Mouse (Mus musculus): ENCODE data around the gene Scgn. TPM values are rescaled to one million over a fixed set of nuclear protein-coding genes. Genes with fewer than 3 reads are reported as not detected.
A peak's percentile ranks its signal among the peaks of the same experiment; 100 is the strongest.

Gene Scgn
- polyA plus RNA-seq, 1 experiment: 1.3 TPM

GRCm38 (mm10) chr13:23928637-23929036 is 62.4 kb downstream of the Scgn start:
- 10% methylated on average over 3 of the region's 3 CpGs for WGBS
- Histone ChIP-seq H3K4me3 (ENCODE audit: low read depth, low read length) (peak overlapping the region; percentile 44), H3K36me3 (ENCODE audit: control insufficient read depth, insufficient read depth, low read length) (no peaks in the 10 kb centered on the region), H3K27me3 (ENCODE audit: control insufficient read depth, insufficient read depth, low read length) (no peaks in the 10 kb centered on the region), H3K4me1 (ENCODE audit: control insufficient read depth, insufficient read depth, insufficient read length, low read length) (peaks cover 10% of the 10 kb centered on the region; the same call in 1 of the 2 replicates), H3K27ac (ENCODE audit: insufficient read depth, low read depth, low read length) (peak overlapping the region; percentile 41; the same call in 1 of the 2 replicates)
- TF ChIP-seq POLR2A (IDR thresholded peaks at IDR 0.05; ENCODE audit: low read depth, low read length) (no peak), CTCF (IDR thresholded peaks at IDR 0.05; ENCODE audit: extremely low read depth, insufficient read length, insufficient replicate concordance, low read depth, low read length) (no peak)

- Histone ChIP-seq H3K27me3 (ENCODE audit: control insufficient read depth, insufficient read depth, low read length) (no peaks in the 10 kb centered on the region), H3K4me1 (ENCODE audit: control insufficient read depth, insufficient read depth, insufficient read length, low read length) (peaks cover 10% of the 10 kb centered on the region; the same call in 1 of the 2 replicates), H3K36me3 (ENCODE audit: control insufficient read depth, insufficient read depth, low read length) (no peaks in the 10 kb centered on the region), H3K4me3 (ENCODE audit: low read depth, low read length) (no peak overlapping the region), H3K27ac (ENCODE audit: insufficient read depth, low read depth, low read length) (no peak overlapping the region)
- WGBS: 77% methylated on average over 2 of the region's 2 CpGs
- TF ChIP-seq POLR2A (IDR thresholded peaks at IDR 0.05; ENCODE audit: low read depth, low read length) (no peak), CTCF (IDR thresholded peaks at IDR 0.05; ENCODE audit: extremely low read depth, insufficient read length, insufficient replicate concordance, low read depth, low read length) (no peak)
These were observed 65.2 kb downstream of the Scgn start for GRCm38 (mm10) chr13:23925792-23926191.

GRCm38 (mm10) chr13:23917674-23918073 is 73.3 kb downstream of the Scgn start:
- H3K4me1 ChIP-seq (ENCODE audit: control insufficient read depth, insufficient read depth, insufficient read length, low read length): peaks cover 21% of the 10 kb centered on the region
- no peak overlapping the region for H3K4me3 ChIP-seq (ENCODE audit: low read depth, low read length)
- 12% methylated on average over 4 of the region's 4 CpGs for WGBS
- no peaks in the 10 kb centered on the region for H3K36me3 ChIP-seq (ENCODE audit: control insufficient read depth, insufficient read depth, low read length)
- no peak for TF ChIP-seq CTCF (IDR thresholded peaks at IDR 0.05; ENCODE audit: extremely low read depth, insufficient read length, insufficient replicate concordance, low read depth, low read length)
- no peak for TF ChIP-seq POLR2A (IDR thresholded peaks at IDR 0.05; ENCODE audit: low read depth, low read length)
- H3K27me3 ChIP-seq (ENCODE audit: control insufficient read depth, insufficient read depth, low read length): no peaks in the 10 kb centered on the region
- H3K27ac ChIP-seq (ENCODE audit: insufficient read depth, low read depth, low read length): peak overlapping the region; percentile 19; the same call in 1 of the 2 replicates

GRCm38 (mm10) chr13:23916132-23916531 is 74.9 kb downstream of the Scgn start:
- no peak overlapping the region for H3K4me3 ChIP-seq (ENCODE audit: low read depth, low read length)
- no peaks in the 10 kb centered on the region for H3K36me3 ChIP-seq (ENCODE audit: control insufficient read depth, insufficient read depth, low read length)
- no peak overlapping the region for H3K27ac ChIP-seq (ENCODE audit: insufficient read depth, low read depth, low read length)
- no peak for TF ChIP-seq CTCF (IDR thresholded peaks at IDR 0.05; ENCODE audit: extremely low read depth, insufficient read length, insufficient replicate concordance, low read depth, low read length)
- no peak for TF ChIP-seq POLR2A (IDR thresholded peaks at IDR 0.05; ENCODE audit: low read depth, low read length)
- peaks cover 28% of the 10 kb centered on the region for H3K4me1 ChIP-seq (ENCODE audit: control insufficient read depth, insufficient read depth, insufficient read length, low read length)
- 85% methylated on average over 1 of the region's 1 CpGs for WGBS
- H3K27me3 ChIP-seq (ENCODE audit: control insufficient read depth, insufficient read depth, low read length): no peaks in the 10 kb centered on the region

GRCm38 (mm10) chr13:23914376-23915167 is 76.4 kb downstream of the Scgn start, which contains the start of gene Slc17a4:
TSS of gene Slc17a4 (minus strand) at chr13:23915009.
- Histone ChIP-seq H3K27ac (ENCODE audit: insufficient read depth, low read depth, low read length) (peak within 1 kb of the TSS; percentile 92), H3K27me3 (ENCODE audit: control insufficient read depth, insufficient read depth, low read length) (no peaks in the 10 kb centered on the region), H3K36me3 (ENCODE audit: control insufficient read depth, insufficient read depth, low read length) (no peaks in the 10 kb centered on the region), H3K4me3 (ENCODE audit: low read depth, low read length) (peak within 1 kb of the TSS; percentile 54), H3K4me1 (ENCODE audit: control insufficient read depth, insufficient read depth, insufficient read length, low read length) (peaks cover 29% of the 10 kb centered on the region)
- WGBS: 20% methylated on average over 9 of the region's 9 CpGs
- no peak for TF ChIP-seq CTCF (IDR thresholded peaks at IDR 0.05; ENCODE audit: extremely low read depth, insufficient read length, insufficient replicate concordance, low read depth, low read length)
- peak; percentile 27; the same call in 1 of the 2 replicates for TF ChIP-seq POLR2A (IDR thresholded peaks at IDR 0.05; ENCODE audit: low read depth, low read length)

- TF ChIP-seq POLR2A (IDR thresholded peaks at IDR 0.05; ENCODE audit: low read depth, low read length): no peak
- TF ChIP-seq CTCF (IDR thresholded peaks at IDR 0.05; ENCODE audit: extremely low read depth, insufficient read length, insufficient replicate concordance, low read depth, low read length): no peak
- no peaks in the 10 kb centered on the region for H3K27me3 ChIP-seq (ENCODE audit: control insufficient read depth, insufficient read depth, low read length)
- H3K36me3 ChIP-seq (ENCODE audit: control insufficient read depth, insufficient read depth, low read length): no peaks in the 10 kb centered on the region; the same call in 1 of the 2 replicates
- 12% methylated on average over 6 of the region's 6 CpGs for WGBS
- H3K4me3 ChIP-seq (ENCODE audit: low read depth, low read length): no peak overlapping the region; the same call in 1 of the 2 replicates
- peaks cover 29% of the 10 kb centered on the region for H3K4me1 ChIP-seq (ENCODE audit: control insufficient read depth, insufficient read depth, insufficient read length, low read length)
- peak overlapping the region; percentile 92 for H3K27ac ChIP-seq (ENCODE audit: insufficient read depth, low read depth, low read length)
These were observed 77.2 kb downstream of the Scgn start for GRCm38 (mm10) chr13:23913791-23914306.

- Histone ChIP-seq H3K27me3 (ENCODE audit: control insufficient read depth, insufficient read depth, low read length) (no peaks in the 10 kb centered on the region), H3K4me3 (ENCODE audit: low read depth, low read length) (no peak overlapping the region), H3K4me1 (ENCODE audit: control insufficient read depth, insufficient read depth, insufficient read length, low read length) (peaks cover 26% of the 10 kb centered on the region), H3K27ac (ENCODE audit: insufficient read depth, low read depth, low read length) (no peak overlapping the region), H3K36me3 (ENCODE audit: control insufficient read depth, insufficient read depth, low read length) (peaks cover 13% of the 10 kb centered on the region)
- WGBS: 56% methylated on average over 5 of the region's 5 CpGs
- TF ChIP-seq POLR2A (IDR thresholded peaks at IDR 0.05; ENCODE audit: low read depth, low read length) (no peak), CTCF (IDR thresholded peaks at IDR 0.05; ENCODE audit: extremely low read depth, insufficient read length, insufficient replicate concordance, low read depth, low read length) (no peak)
These were observed 79.7 kb downstream of the Scgn start for GRCm38 (mm10) chr13:23911335-23911734.

Measured in small intestine, adult 2 months (tissue).